Mouse (Mus musculus): ENCODE data around the gene Olfr165.
"Not testable (repeated sequence)": the region's sequence is repeated elsewhere in the genome, so short reads cannot be mapped to it uniquely, and the experiment has no call there.

Olfr165 gene

DNA sequence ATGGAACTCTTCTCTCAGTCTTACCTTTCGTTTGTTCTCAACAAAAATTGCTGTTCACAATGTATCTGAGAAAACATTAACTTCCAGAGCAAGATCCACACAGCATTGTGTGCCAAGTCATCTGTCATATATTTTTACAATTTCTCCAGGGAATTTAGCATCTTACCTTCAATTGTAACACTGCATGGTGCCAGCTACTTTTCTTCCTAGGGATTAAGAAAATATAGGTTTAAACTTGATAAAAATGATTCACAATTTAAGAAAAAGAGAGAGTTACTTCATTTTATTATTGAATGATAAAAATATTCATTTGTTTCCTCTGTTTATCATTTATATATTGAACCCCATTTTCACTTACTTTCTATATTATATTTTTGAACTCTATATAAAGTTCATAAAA lies at the start of gene Olfr165:
Olfr165 (minus strand) TSS at position 101 of the 400 bp plus-strand sequence.
- no peak for DNase-seq

DNA sequence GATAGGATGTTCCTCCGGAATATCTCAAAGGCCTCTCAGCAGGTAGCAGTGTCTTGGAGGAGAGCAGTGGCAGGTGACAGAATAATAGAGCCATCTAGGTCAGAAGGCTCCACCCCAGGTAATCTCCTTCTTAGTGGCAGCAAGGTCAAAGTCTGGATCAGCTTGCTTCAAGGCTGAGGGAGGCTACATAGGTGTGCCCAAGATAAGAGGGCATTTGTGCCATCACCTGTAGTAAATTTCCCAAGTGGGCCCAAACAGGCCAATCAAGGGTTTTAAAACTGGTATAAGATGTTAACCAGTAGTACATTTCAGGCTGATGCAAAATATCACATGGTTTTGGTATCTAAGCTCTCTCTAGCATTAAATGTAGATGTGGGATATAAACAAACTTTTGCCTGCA lies 41.4 kb upstream of the Olfr165 start:
- no peak for DNase-seq

DNA sequence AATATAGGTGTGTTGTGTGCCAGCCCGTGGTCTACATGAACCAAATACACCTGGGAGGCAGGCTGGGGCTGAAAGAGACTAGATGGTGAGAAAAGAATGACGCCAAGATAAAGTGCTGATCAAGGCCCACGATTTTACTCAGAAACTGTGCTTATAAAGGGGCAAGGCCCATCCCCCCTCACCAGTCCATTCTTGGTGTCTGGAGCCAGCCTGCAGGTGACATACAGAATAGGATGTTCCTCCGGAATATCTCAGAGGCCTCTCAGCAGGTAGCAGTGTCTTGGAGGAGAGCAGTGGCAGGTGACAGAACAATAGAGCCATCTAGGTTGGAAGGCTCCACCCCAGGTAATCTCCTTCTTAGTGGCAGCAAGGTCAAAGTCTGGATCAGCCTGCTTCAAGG lies 35.8 kb upstream of the Olfr165 start:
- DNase-seq: not testable (repeated sequence)

DNA sequence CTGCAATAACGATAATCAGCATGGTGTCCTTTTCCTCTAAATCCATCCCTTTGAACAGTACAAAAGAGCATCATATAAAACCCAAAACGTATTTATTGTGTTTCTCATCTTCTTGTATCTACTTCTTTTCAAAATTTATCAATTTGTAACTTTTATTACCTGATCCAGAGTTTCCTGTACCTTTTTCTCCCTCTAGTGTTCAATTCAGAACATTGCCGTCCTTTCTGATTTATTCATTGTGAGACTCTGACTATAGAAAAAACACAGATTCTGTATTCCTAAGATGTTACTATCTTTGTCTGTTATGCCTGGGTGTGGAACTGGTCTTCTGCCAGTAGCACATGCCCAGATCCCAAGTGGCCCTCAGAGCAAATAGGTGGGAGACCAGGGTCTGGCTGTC lies 35.0 kb downstream of the Olfr165 start:
- no peak for DNase-seq
